Mouse (Mus musculus): ENCODE data around the gene Krt36. TPM values are rescaled to one million over a fixed set of nuclear protein-coding genes. Genes with fewer than 3 reads are reported as not detected.

Gene Krt36
- total and polyA plus RNA-seq, 2 experiments from 2014 or later = not detected

GRCm38 (mm10) chr11:100055686-100056655 is 49.5 kb downstream of the Krt36 start:
- H3K36me3 ChIP-seq (replicated peaks; ENCODE audit: control insufficient read depth, insufficient read depth, low read length) = no peaks in the 10 kb centered on the region
- no peak overlapping the region for H3K9ac ChIP-seq (replicated peaks; ENCODE audit: low read depth, low read length)
- H3K27me3 ChIP-seq (ENCODE audit: control insufficient read depth, insufficient read depth, low read length) = no peaks in the 10 kb centered on the region
- TF ChIP-seq CTCF (IDR thresholded peaks at IDR 0.05; ENCODE audit: low read depth) = no peak
- no peak for TF ChIP-seq EP300 (IDR thresholded peaks at IDR 0.05; ENCODE audit: low read depth)
- H3K27ac ChIP-seq (ENCODE audit: low read depth) = no peak overlapping the region
- H3K9me3 ChIP-seq (replicated peaks; ENCODE audit: control insufficient read depth, low read length) = no peaks in the 10 kb centered on the region
- WGBS = 59% methylated on average over 9 of the region's 9 CpGs
- H3K4me1 ChIP-seq (ENCODE audit: control insufficient read depth, insufficient read depth) = no peaks in the 10 kb centered on the region
- ATAC-seq (ENCODE audit: insufficient read depth, low read depth) (no peak), DNase-seq (ENCODE audit: low spot score) (no peak)
- H3K4me3 ChIP-seq (ENCODE audit: low read depth, low read length) = no peak overlapping the region
- no peak overlapping the region for H3K4me2 ChIP-seq (ENCODE audit: low read depth, low read length)

Other genes with a start within 250 kb of the Krt36 start
- not detected in 2 replicates for gene Gm11568, start 247.7 kb downstream of the Krt36 start, total RNA-seq (2014; rRNA removed; ENCODE audit: low replicate concordance)
- gene Gm11568, start 247.7 kb downstream of the Krt36 start, polyA plus RNA-seq (2015; fragmentation: Nextera tagmentation; extraction: Ambion mirVana) = not detected in 2 replicates
- not detected in 2 replicates for gene Gm11559, start 241.2 kb downstream of the Krt36 start, total RNA-seq (2014; rRNA removed; ENCODE audit: low replicate concordance)
- not detected in 2 replicates for gene Gm11559, start 241.2 kb downstream of the Krt36 start, polyA plus RNA-seq (2015; fragmentation: Nextera tagmentation; extraction: Ambion mirVana)
- gene Krtap9-1, start 232.2 kb downstream of the Krt36 start, total RNA-seq (2014; rRNA removed; ENCODE audit: low replicate concordance) = not detected in 2 replicates
- gene Krtap9-1, start 232.2 kb downstream of the Krt36 start, polyA plus RNA-seq (2015; fragmentation: Nextera tagmentation; extraction: Ambion mirVana) = not detected in 2 replicates
- gene Gm11567, start 226.4 kb downstream of the Krt36 start, total RNA-seq (2014; rRNA removed; ENCODE audit: low replicate concordance) = not detected in 2 replicates
- not detected in 2 replicates for gene Gm11567, start 226.4 kb downstream of the Krt36 start, polyA plus RNA-seq (2015; fragmentation: Nextera tagmentation; extraction: Ambion mirVana)
- gene Krtap31-1, start 197.7 kb downstream of the Krt36 start, total RNA-seq (2014; rRNA removed; ENCODE audit: low replicate concordance) = not detected in 2 replicates
- gene Krtap31-1, start 197.7 kb downstream of the Krt36 start, polyA plus RNA-seq (2015; fragmentation: Nextera tagmentation; extraction: Ambion mirVana) = not detected in 2 replicates
- not detected in 2 replicates for gene Gm11565, start 190.9 kb downstream of the Krt36 start, total RNA-seq (2014; rRNA removed; ENCODE audit: low replicate concordance)
- gene Gm11565, start 190.9 kb downstream of the Krt36 start, polyA plus RNA-seq (2015; fragmentation: Nextera tagmentation; extraction: Ambion mirVana) = not detected in 2 replicates
- not detected in 2 replicates for gene Krtap31-2, start 169.3 kb downstream of the Krt36 start, total RNA-seq (2014; rRNA removed; ENCODE audit: low replicate concordance)
- gene Krtap31-2, start 169.3 kb downstream of the Krt36 start, polyA plus RNA-seq (2015; fragmentation: Nextera tagmentation; extraction: Ambion mirVana) = not detected in 2 replicates
- gene Krtap9-5, start 157.2 kb downstream of the Krt36 start, total RNA-seq (2014; rRNA removed; ENCODE audit: low replicate concordance) = not detected in 2 replicates
- gene Krtap9-5, start 157.2 kb downstream of the Krt36 start, polyA plus RNA-seq (2015; fragmentation: Nextera tagmentation; extraction: Ambion mirVana) = not detected in 2 replicates
- not detected in 2 replicates for gene Krtap29-1, start 126.6 kb downstream of the Krt36 start, total RNA-seq (2014; rRNA removed; ENCODE audit: low replicate concordance)
- not detected in 2 replicates for gene Krtap29-1, start 126.6 kb downstream of the Krt36 start, polyA plus RNA-seq (2015; fragmentation: Nextera tagmentation; extraction: Ambion mirVana)
- not detected in 2 replicates for gene Krtap16-1, start 119.0 kb downstream of the Krt36 start, total RNA-seq (2014; rRNA removed; ENCODE audit: low replicate concordance)
- gene Krtap16-1, start 119.0 kb downstream of the Krt36 start, polyA plus RNA-seq (2015; fragmentation: Nextera tagmentation; extraction: Ambion mirVana) = not detected in 2 replicates
- not detected in 2 replicates for gene Krtap17-1, start 111.6 kb downstream of the Krt36 start, total RNA-seq (2014; rRNA removed; ENCODE audit: low replicate concordance)
- not detected in 2 replicates for gene Krtap17-1, start 111.6 kb downstream of the Krt36 start, polyA plus RNA-seq (2015; fragmentation: Nextera tagmentation; extraction: Ambion mirVana)
- gene Krt33a, start 89.4 kb downstream of the Krt36 start, total RNA-seq (2014; rRNA removed; ENCODE audit: low replicate concordance) = not detected in 2 replicates
- not detected in 2 replicates for gene Krt33a, start 89.4 kb downstream of the Krt36 start, polyA plus RNA-seq (2015; fragmentation: Nextera tagmentation; extraction: Ambion mirVana)
- gene Krt33b, start 75.8 kb downstream of the Krt36 start, total RNA-seq (2014; rRNA removed; ENCODE audit: low replicate concordance) = not detected in 2 replicates
- gene Krt33b, start 75.8 kb downstream of the Krt36 start, polyA plus RNA-seq (2015; fragmentation: Nextera tagmentation; extraction: Ambion mirVana) = not detected in 2 replicates
- not detected in 2 replicates for gene Krt34, start 64.1 kb downstream of the Krt36 start, total RNA-seq (2014; rRNA removed; ENCODE audit: low replicate concordance)
- gene Krt34, start 64.1 kb downstream of the Krt36 start, polyA plus RNA-seq (2015; fragmentation: Nextera tagmentation; extraction: Ambion mirVana) = not detected in 2 replicates
- gene Krt31, start 55.1 kb downstream of the Krt36 start, total RNA-seq (2014; rRNA removed; ENCODE audit: low replicate concordance) = not detected in 2 replicates
- not detected in 2 replicates for gene Krt31, start 55.1 kb downstream of the Krt36 start, polyA plus RNA-seq (2015; fragmentation: Nextera tagmentation; extraction: Ambion mirVana)
- gene Krt32, start 17.4 kb downstream of the Krt36 start, total RNA-seq (2014; rRNA removed; ENCODE audit: low replicate concordance) = not detected in 2 replicates
- gene Krt32, start 17.4 kb downstream of the Krt36 start, polyA plus RNA-seq (2015; fragmentation: Nextera tagmentation; extraction: Ambion mirVana) = not detected in 2 replicates
- not detected in 2 replicates for gene Krt35, start 9.4 kb downstream of the Krt36 start, total RNA-seq (2014; rRNA removed; ENCODE audit: low replicate concordance)
- gene Krt35, start 9.4 kb downstream of the Krt36 start, polyA plus RNA-seq (2015; fragmentation: Nextera tagmentation; extraction: Ambion mirVana) = not detected in 2 replicates
- gene Krt13, start 15.9 kb upstream of the Krt36 start, total RNA-seq (2014; rRNA removed; ENCODE audit: low replicate concordance) = not detected in 2 replicates
- gene Krt13, start 15.9 kb upstream of the Krt36 start, polyA plus RNA-seq (2015; fragmentation: Nextera tagmentation; extraction: Ambion mirVana) = 0.30 TPM in 1 of 2 replicates, not detected in the other
- gene Krt15, start 30.3 kb upstream of the Krt36 start, total RNA-seq (2014; rRNA removed; ENCODE audit: low replicate concordance) = 0.12 and 8.1 TPM in 2 replicates
- gene Krt15, start 30.3 kb upstream of the Krt36 start, polyA plus RNA-seq (2015; fragmentation: Nextera tagmentation; extraction: Ambion mirVana) = 0.40 and 2.8 TPM in 2 replicates
- gene Krt19, start 43.0 kb upstream of the Krt36 start, total RNA-seq (2014; rRNA removed; ENCODE audit: low replicate concordance) = 22.5 and 52.2 TPM in 2 replicates
- gene Krt19, start 43.0 kb upstream of the Krt36 start, polyA plus RNA-seq (2015; fragmentation: Nextera tagmentation; extraction: Ambion mirVana) = 20.6 and 29.3 TPM in 2 replicates
- gene Krt9, start 87.6 kb upstream of the Krt36 start, total RNA-seq (2014; rRNA removed; ENCODE audit: low replicate concordance) = not detected in 2 replicates
- not detected in 2 replicates for gene Krt9, start 87.6 kb upstream of the Krt36 start, polyA plus RNA-seq (2015; fragmentation: Nextera tagmentation; extraction: Ambion mirVana)
- 2.3 and 3.1 TPM in 2 replicates for gene Krt14, start 101.9 kb upstream of the Krt36 start, total RNA-seq (2014; rRNA removed; ENCODE audit: low replicate concordance)
- 2.8 and 3.0 TPM in 2 replicates for gene Krt14, start 101.9 kb upstream of the Krt36 start, polyA plus RNA-seq (2015; fragmentation: Nextera tagmentation; extraction: Ambion mirVana)
- not detected in 2 replicates for gene Krt16, start 143.3 kb upstream of the Krt36 start, total RNA-seq (2014; rRNA removed; ENCODE audit: low replicate concordance)
- gene Krt16, start 143.3 kb upstream of the Krt36 start, polyA plus RNA-seq (2015; fragmentation: Nextera tagmentation; extraction: Ambion mirVana) = not detected in 2 replicates
- 2.2 TPM in 1 of 2 replicates, not detected in the other for gene Krt17, start 155.4 kb upstream of the Krt36 start, total RNA-seq (2014; rRNA removed; ENCODE audit: low replicate concordance)
- gene Krt17, start 155.4 kb upstream of the Krt36 start, polyA plus RNA-seq (2015; fragmentation: Nextera tagmentation; extraction: Ambion mirVana) = 0.14 and 0.32 TPM in 2 replicates
- not detected in 2 replicates for gene Krt42, start 164.2 kb upstream of the Krt36 start, total RNA-seq (2014; rRNA removed; ENCODE audit: low replicate concordance)
- not detected in 2 replicates for gene Krt42, start 164.2 kb upstream of the Krt36 start, polyA plus RNA-seq (2015; fragmentation: Nextera tagmentation; extraction: Ambion mirVana)
- 64.1 and 105 TPM in 2 replicates for gene Eif1, start 214.3 kb upstream of the Krt36 start, total RNA-seq (2014; rRNA removed; ENCODE audit: low replicate concordance)
- gene Eif1, start 214.3 kb upstream of the Krt36 start, polyA plus RNA-seq (2015; fragmentation: Nextera tagmentation; extraction: Ambion mirVana) = 1,927 and 2,123 TPM in 2 replicates
- not detected in 2 replicates for gene Gast, start 228.8 kb upstream of the Krt36 start, total RNA-seq (2014; rRNA removed; ENCODE audit: low replicate concordance)
- not detected in 2 replicates for gene Gast, start 228.8 kb upstream of the Krt36 start, polyA plus RNA-seq (2015; fragmentation: Nextera tagmentation; extraction: Ambion mirVana)

Data from heart, postnatal 0 days (tissue).